Mouse (Mus musculus): ENCODE data around the gene Plppr2.

The Plppr2 gene

DNA sequence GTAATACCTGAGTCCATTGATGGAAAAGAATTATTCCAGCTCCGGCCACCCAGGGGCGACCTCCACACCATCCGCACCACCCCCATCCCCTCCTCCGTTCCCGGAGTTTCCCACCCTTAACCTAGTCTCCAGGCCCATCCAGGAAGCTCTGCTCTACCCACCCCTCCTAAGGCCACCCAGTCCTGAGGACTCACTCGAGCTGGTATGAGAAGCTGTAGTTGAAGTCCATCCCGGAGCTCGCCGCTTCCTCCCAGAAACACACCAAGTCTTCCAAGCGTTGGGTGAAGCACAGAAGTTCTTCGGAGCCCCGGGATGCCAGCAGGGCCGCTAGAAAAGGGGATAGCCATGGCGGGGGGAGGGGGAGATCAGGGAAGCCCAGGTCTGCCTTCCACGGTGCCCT lies 25.2 kb downstream of the Plppr2 start:
- DNase-seq (ENCODE audit: low spot score): no peak

DNA sequence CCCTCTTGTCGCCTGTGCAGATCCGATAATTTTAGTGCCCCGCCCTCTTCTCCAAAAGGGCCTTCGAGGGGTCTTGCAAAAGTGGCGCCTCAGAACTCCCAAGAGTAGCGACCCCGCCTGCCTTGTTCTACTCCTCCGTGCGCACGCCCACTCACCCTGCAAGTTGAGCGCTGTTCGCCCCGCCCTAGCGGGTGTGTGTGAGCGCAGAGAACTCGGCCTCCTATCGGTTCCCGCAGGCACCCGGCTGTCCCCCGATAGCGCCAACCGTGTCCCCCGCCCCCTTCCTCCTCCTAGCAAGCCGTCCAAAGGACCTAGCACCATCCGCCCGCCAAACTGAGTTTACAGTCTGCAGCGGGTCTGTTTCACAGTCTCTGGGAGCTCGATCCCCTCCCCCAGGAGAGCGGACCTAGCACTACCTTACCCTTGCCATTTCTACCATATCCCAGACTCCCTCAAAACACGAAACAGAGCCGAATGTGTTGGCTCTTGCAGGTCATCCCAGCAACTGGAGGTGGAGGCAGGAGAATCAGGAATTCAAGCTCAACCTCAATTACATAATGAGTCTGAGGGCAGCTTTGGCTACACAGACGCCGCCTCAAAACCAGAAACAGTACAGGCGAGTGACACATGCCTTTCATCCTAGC lies 25.7 kb downstream of the Plppr2 start:
- DNase-seq (ENCODE audit: low spot score): peak; percentile 48

DNA sequence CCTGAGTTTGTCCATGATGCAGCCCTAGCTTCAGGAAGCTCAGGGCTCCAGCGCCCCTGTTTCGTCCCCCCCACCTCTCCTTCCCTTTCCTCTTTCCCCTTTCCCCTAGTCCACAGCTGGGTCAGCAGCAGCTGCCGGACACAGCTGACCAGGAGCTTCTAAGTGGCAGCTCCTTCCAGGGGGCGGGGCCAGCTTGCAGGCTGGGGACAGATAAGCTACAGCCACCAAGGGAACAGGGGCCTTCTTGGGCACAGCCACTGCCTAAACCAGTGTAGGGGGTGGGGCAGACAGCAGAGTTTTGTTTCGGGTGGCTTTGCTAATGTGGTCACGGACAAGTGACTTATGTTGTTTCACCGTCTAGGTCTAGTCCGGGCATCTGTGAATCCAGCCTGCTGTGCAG lies 26.6 kb downstream of the Plppr2 start, which contains the start of gene Epor:
Gene Epor (minus strand): TSS at position 90 of the 400 bp plus-strand sequence.
- DNase-seq (ENCODE audit: low spot score): peak; percentile 18

DNA sequence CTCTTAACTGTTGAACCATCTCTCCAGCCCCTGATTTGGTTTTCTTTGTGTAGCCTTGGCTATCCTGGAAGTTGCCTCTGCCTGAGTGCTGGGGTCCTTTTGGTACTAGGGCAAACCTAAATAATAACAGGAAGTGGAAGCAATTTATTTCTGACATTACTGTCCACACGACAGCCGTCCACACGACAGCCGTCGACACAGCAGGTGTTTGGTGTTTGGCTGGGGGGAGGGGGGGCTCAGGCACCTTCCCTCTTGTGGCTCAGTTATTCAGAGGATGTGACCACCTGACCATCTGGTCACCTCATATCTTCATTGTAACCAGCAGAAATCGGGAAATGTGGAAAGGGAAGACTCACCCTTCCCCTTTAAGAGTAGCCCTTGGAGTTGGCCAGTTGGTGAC lies 32.0 kb downstream of the Plppr2 start:
- no peak for DNase-seq (ENCODE audit: low spot score)

DNA sequence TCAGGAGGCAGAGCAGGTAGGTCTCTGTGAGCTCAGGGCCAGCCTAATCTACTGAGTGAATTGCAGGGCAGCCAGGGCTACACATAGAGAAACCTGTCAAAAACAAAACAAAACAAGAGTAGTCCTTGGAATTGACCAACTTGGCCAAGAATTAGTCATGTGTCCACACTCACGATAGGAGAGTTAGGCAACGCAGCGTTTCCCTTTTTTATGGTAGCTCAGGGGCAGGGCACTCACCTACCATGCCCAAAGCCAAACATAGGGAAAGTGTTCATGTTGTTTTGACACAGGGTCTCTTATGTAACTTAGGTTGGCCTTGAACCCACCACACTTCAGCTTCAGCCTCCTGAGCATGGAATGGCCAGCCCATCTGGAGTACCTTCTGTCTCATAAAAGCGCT lies 32.5 kb downstream of the Plppr2 start:
- no peak for DNase-seq (ENCODE audit: low spot score)

DNA sequence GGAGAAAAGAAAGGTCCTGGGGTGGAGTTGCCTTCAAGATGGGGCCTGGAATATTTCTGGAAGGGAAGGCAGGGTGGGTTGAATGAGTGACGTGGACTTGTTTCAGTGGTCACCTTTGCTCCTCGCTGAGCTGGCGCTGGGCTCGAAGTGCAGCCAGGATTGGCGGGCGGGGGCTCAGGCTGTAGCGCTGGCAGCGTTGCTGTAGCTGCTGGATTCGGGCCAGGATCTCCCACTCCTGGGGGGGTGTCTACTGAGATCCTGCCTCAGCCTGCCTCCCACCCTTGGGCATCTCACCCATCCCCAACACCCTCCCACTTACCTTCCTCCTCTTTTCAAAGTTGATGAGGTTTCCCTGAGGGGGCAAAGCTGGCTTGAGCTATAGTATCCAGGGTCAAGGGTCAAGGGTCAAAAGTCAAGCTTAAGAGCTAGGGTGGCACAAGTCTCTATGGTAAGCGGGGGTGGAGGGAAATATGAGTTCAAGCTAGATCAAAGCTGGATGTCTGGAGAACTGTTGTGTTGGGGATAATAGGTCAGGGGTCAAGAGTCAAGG lies 39.9 kb downstream of the Plppr2 start:
- DNase-seq (ENCODE audit: low spot score): no peak

DNA sequence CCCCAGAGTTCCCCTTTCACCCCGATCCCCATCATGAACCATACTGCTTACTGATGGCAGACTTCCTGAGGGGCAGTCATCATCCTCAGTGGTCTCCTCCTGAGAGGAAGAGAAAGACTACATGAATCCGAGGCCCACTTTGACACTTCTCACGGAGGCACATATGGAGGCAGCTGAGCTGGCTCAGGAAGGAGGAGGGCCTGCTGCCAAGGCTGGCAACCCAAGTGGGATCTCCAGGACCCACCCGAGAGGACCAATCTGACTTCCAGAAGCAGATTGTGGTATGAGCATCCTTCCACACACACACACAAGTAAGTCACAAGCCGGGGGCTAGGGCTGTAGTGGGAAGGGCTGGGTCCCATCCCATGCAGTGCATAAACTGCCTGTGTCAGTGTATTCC lies 40.5 kb downstream of the Plppr2 start:
- no peak for DNase-seq (ENCODE audit: low spot score)

DNA sequence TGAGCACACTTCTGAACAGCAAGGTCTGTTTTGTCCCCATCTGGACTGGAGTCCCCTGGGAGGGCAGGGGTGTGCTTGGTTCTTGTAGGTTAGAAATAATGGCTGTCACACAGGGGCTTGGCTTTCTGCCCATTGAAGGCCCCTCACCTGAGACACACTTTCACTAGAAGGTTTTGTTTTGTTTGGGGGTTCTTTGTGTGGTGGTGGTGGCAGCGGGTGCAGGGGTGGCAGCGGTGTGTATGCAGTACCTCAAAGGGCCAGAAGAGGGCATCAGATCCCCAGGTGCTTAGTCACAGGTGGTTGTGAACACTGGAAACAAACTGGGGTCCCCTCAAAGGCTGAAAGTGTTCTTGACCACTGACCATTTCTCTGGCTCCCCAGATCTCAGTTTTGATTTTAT lies 41.1 kb downstream of the Plppr2 start:
- DNase-seq (ENCODE audit: low spot score): no peak

DNA sequence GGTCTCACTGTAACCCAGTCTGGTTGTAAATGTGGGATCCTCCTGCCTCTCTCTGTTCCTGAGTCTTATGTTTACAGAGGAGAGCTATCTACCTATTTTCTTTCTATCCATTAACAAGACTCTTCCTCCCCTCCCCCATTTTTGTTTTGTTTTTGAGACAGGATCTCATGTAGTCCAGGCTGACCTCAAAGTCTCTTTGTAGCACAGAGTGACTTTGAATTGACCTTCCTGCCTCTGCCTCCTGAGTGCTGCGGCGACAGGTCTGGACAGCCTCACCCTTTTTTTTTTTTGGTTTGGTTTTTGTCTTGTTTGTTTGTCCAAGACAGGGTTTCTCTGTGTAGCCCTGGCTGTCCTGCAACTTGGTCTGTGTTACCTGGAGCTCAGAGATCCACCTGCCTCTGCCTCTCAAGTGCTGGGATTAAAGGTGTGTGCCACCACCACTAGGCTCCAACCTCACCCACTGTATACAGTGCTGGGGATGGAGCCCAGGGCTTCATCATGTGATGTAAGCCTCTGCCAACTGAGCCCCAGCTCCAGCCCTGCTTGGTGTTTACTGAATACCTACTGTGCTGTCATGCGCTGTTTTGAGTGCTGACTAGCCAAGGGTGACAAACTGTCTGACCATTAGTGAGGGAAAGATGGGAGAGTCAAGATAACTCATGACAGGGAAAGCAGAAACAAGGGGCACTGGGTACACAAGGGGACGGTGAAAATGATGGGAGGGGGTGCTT lies 41.7 kb downstream of the Plppr2 start:
- no peak for DNase-seq (ENCODE audit: low spot score)

DNA sequence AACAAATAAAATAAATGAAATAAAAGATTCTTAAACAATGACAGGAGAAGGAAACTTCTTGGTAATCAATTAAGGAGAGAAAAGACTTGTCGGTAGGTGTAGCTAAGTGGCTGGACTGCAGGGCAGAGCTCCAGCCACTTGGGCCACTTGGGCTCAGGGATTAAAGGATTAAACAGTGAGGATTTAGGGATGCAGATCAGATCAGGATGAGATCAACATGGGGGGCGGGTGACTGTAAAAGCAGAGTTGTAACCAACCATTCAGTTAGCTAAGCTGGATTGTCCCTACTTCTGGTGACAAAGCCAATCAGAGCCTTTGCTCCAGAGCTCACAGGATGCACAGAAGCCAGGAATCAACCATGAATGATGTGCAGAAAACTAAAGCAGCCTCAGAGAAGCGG lies 47.1 kb downstream of the Plppr2 start:
- no peak for DNase-seq (ENCODE audit: low spot score)

DNA sequence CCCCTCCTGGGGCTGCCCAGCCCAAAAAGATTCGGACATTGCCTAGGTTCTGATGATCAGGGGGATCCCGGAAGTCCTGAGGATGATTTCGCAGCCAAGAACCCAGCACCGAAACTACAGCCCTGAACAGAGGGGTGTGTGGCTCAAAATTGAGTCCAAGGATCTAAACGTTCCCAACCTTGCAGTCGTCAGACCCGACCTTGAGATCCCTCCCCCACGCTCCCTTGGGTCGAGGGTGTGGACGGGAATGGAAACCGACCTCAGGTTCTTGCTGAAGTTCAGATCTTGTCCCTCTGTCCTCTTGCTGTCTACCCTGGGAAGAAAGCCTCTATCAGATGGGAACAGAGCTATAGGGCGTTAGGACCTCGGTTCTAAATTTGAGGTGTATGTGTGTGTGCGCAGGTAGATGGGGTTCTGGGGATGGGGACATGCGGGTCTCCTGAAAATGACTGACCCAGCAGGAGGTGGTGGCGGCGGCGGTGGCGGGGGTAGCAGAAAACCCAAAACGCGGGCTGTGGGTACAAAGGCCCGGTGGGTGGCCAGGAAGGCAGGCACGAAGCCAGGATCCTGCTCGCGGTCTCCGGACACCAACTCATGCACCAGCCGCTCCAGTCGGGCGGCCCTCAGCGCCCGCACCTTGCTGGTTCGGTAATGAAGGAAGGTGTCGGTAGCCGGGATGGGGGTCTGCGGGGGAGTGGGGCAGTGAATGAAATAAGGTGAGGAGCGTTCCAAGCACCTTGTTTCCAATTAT lies 50.9 kb downstream of the Plppr2 start:
- DNase-seq (ENCODE audit: low spot score): no peak

DNA sequence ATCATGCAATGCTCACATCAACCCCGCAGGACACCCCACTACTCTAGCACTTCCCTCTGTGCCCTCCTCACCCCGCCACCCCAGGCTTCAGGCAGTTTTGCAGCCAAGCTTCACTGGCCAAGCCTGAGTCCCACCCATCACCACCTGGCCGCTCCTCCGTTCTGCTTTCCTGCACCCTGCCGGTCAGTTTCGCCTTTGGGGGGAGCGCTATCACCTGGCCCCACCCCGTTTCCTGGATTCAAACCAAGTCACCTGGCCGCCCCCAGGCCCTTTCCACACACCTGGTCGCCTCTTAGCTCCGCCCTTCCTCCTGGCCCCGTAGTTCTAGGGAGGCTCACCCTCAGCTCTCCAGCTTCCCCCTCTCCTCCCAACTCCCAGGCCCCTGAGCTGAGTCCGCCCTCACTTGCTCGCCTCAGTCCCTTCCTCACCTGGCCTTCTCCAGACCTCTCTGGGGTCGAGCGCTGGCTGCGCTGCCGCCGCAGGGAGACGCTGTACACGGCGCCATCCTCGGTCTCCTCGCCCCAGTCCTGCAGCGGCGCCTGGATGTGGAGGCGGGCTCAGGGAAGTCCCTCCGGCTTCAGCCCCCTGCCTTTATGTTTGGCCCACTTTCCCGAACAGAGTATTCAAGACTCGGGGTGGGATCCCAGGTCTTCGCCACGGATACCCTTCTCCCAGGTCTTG lies 51.7 kb downstream of the Plppr2 start:
- DNase-seq (ENCODE audit: low spot score): peak; percentile 7

DNA sequence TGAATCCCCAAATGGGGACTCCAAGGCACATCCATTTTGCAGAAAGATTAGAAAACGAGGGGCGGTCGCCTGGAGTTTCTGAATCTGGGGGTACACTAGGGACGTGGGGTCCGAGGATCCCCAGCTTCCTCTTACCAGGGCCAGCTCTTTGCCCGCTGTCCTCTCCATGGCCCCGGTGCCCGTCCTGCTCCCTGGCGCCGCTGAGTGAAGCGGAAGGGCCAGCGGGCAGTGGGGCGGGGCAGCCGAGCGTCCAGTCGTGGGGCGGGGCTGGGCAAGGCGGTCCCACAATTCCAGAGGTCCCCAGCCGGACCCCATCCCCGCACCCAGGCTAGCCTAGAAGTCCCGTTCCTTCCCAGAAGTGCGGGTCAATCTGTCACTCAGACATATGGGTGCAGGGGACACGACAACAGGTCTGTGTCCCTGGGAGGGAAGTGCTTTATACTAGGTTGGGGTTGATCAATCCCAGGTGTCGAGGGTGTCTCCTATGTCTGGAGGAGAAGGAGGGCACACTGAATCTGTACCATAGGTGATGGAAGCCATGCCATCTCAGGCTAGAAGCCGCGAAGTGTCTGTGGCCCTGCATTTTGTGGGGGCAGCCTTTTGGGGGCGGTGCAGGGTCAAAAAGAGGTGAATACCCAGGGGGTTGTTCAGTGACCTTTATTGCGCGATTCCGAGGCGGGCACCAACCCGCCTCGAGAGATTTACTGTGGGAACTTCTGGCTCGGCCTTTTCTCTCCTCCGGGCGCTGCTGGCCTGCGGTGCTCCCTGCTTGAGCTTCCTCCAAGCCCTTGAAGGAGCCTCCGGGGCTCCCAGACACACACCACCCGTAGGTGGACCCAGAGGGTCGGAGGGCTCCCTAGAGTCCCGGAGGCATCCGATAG lies 52.6 kb downstream of the Plppr2 start, which contains the start of gene Rgl3:
Gene Rgl3 (minus strand): TSS at position 217 of the 881 bp plus-strand sequence.
- DNase-seq (ENCODE audit: low spot score): peak; percentile 49

DNA sequence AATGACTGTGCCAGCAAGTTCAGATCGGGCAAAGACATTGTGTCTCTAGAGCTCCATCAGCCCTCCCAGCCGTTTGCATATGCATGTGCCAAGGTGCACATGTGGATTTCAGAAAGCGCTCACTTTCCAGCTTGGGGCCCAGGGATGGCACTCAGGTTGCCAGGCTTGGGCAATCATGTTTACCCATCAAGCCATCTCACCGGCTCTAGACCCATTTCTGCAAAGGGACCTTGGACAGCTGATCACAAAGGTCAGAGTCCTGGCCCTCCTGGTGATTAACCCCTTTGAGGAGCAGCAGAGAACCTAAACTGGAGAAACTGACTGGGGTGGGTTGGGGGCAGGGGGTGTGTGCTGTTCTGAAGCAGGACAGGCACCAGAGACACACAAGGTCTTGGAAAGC lies 55.4 kb downstream of the Plppr2 start:
- no peak for DNase-seq (ENCODE audit: low spot score)

DNA sequence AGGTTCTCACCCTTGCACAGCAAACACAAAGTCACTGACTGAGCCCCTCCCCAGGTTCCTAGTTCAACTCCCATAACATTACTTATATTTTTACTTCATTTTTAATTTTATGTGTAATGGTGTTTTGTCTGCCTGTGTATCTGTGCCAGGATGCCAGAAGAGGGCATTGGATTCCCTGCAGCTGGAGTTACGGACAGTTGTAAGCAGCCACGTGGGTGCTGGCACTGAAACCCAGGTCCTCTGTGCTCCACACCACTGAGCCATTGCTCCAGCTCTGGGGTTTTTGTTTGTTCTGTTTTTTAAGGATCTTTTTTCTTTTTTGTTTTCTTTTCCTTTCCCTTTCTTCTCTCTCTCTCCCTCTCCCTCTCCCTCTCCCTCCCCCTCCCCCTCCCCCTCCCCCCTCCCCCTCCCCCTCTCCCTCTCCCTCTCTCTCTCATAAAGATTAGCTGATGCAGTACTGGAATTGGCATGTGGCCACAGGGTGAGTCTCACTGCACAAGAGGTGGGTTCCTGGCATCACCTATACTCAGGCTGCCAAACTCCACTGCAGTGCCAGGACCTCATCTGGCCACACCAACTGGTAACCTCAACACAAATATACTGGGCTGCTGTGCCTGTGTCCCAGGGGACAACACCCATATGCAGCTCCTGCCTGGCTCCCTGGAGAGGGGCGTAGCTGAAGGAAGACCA lies 59.5 kb downstream of the Plppr2 start:
- DNase-seq (ENCODE audit: low spot score): no peak

All from MN1 (cell line).